Mouse (Mus musculus) T-cell, adult 66 days (primary cell): Measurements from ENCODE around the gene Gm45753. TPM values are rescaled to one million over a fixed set of nuclear protein-coding genes. Genes with fewer than 3 reads are reported as not detected.

Experiments
- total RNA-seq, 2 experiments: library from RNA; stranded (reverse); gene quantifications; 3 replicates in 1 of 2; 4 replicates in 1 of 2; pipeline ENCODE4 v1.2.4; 2023

The Gm45753 gene
- not detected for total RNA-seq

DNA sequence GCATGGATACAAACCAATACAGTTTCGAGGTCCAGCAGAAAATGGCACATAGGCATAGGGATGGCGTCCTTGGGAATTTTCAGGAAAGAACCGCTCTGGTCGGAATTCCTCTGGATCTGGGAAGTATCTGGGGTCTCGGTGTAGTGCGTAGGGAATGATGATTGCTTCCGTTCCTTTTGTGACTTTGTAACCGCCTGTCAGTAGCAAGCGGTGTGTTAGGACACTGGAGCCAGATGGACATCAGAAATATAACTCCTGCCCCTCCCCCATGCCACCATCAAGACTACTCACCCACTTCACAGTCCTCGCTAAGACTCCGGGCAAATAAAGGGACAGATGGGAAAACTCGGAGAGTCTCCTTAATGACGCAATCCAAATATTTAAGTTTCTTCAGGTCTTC, at the start of gene Gm45753:
Gene Gm45753 (minus strand): TSS at position 101 of the 400 bp plus-strand sequence.

DNA sequence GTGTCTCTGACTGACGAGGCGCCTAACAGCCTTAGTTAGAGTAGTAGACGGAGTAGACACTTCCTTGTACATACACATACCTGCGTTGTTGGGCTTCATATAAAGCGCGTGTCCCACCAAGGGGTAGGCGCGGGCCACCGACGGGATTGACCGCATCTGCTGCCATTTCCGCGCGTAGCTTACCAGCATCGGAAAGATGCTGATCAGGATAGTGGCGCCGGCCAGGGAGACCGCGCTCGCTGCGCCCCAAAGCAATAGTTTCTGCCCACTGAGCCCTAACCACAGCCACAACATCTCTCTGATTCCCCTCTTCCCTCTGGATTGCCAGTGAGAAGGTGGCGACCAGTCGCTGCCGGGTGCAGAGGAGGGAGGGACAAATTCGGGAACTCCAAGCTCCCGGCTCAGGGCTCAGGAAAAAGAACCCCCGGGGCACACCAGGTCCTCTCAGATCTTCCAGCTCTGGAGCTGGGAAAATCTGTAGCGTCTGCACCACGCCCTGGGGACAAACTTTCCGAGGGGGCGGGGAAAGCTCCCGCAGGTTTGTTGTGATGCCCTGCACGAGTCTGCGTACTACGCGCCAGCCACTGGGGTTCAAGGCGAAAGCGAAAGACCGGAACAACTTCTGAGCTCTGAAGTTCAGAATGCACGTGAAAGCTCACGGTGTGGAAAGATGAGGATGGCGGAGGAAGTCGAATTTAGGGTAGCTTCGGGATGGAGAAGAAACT, 24.6 kb upstream of the Gm45753 start, which contains the start of gene Cyp4v3:
Gene Cyp4v3 (minus strand): TSS at position 532 of the 725 bp plus-strand sequence.

DNA sequence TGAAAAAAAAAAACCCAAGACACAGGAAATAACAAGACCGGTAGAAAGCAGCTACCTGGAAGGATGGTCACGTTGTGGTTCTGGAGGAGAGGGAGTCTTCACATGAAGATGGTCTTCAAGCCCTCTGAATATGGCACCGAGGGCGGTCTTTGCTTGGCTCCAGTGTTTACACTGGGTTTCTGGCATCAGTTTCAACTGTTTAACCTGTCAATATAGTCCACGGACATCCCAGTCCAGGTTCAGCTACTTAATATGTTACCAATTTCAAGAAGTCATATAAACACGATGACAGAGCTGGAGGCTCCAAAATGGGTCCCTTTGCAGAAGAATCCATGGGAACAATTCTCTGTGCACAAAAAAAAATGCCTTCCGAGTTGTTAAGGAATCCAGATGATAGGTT, 13.6 kb downstream of the Gm45753 start, which contains the start of gene Klkb1:
Gene Klkb1 (minus strand): TSS at position 173 of the 400 bp plus-strand sequence.

DNA sequence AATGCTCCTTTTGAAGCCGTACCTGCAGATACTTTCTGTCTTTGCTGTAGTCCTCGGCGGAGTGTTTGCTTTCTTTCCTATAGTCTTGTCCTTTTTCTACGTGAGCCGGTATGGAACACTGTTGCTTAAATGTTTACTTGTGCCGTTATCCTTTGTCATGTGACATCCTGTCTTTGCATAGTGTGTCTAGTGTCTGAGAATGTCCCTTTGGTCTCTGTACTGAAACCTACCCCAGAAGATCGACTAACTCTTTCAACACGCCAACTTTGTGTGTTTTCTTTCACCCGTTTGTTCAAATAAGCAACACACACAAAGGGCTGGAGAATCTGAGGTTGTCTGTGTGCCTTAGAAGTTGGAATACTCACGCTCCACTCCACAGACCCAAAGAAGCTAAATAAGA, 46.3 kb downstream of the Gm45753 start, which contains the start of gene F11:
Gene F11 (minus strand): TSS at position 112 of the 400 bp plus-strand sequence.

Other genes starting within 250 kb of the Gm45753 start
- not detected for gene Mtnr1a, start 239.3 kb downstream of the Gm45753 start, total RNA-seq
- gene F11, start 46.4 kb downstream of the Gm45753 start, total RNA-seq, result not detected
- gene Klkb1, start 13.6 kb downstream of the Gm45753 start, total RNA-seq, result under 1 TPM in 1 of 2 experiments, not detected in 1; 0.15 TPM
- 1 to 10 TPM; 5.9 to 6.7 TPM for gene Cyp4v3, start 24.8 kb upstream of the Gm45753 start, total RNA-seq
- not detected for gene Fam149a, start 73.8 kb upstream of the Gm45753 start, total RNA-seq
- gene Tlr3, start 102.6 kb upstream of the Gm45753 start, total RNA-seq, result under 1 TPM; 0.39 to 0.58 TPM
- gene Sorbs2, start 199.3 kb upstream of the Gm45753 start, total RNA-seq, result under 1 TPM in 1 of 2 experiments, not detected in 1; 0.20 TPM